ENCODE assay signal across 28 mouse cellular contexts in the genomic region with DNA sequence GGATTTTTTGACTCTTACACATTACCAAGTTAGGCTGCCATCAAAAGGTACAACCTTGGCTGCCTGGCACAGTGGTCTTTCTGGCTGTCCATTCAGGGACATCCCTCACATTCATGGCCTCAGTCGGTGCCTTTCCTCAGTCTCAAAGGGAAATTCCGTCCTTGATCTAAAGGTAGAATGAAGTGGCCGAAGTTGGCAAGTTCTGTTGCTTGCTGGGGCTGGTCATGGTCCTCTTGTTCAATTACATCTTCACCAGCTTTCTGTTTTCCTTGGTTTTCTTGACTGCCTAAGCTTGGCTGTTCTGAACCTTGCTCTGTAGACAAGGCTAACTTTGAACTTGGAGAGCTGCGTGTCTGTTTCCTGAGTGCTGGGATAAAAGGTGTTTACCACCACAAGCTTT.
"Had no signal": no experiment of that assay in that cellular context is flagged by ENCODE, and none has a peak within 500 bp of the region (broad histone marks: within the 10 kb centered on the region; RNA-seq: fewer than 3 reads in every experiment).

No protein-coding gene starts in this region.

- H3K27ac ChIP-seq: limb, embryonic 10.5 days; limb, embryonic 12.5 days; limb, embryonic 13.5 days; limb, embryonic 15.5 days; liver, embryonic 12.5 days; liver, embryonic 13.5 days; liver, embryonic 14.5 days; liver, embryonic 15.5 days; lung, embryonic 15.5 days; macrophage; midbrain, embryonic 10.5 days; midbrain, embryonic 12.5 days; midbrain, embryonic 13.5 days; midbrain, embryonic 15.5 days; neural tube, embryonic 12.5 days had no signal

- DNase-seq: left cerebral cortex, postnatal 4 days; liver; liver, embryonic 13.5 days; liver, postnatal 0 days; lung, adult 18-20 months; lung, adult 2 months; lung, embryonic 14.5 days; lung, postnatal 10 days; lung, postnatal 14 days; lung, postnatal 36 days; lung, postnatal 4 days; midbrain, embryonic 14.5 days had no signal

- H3K27me3 ChIP-seq: limb, embryonic 12.5 days; limb, embryonic 13.5 days; limb, embryonic 15.5 days; liver, embryonic 12.5 days; liver, embryonic 13.5 days; liver, embryonic 15.5 days; lung, embryonic 15.5 days; megakaryocyte, embryonic 14.5 days; midbrain, embryonic 12.5 days; midbrain, embryonic 13.5 days; midbrain, embryonic 15.5 days; neural tube, embryonic 12.5 days had no signal

- H3K4me1 ChIP-seq: limb, embryonic 10.5 days; limb, embryonic 12.5 days; limb, embryonic 13.5 days; limb, embryonic 15.5 days; lung, embryonic 15.5 days; midbrain, embryonic 10.5 days; midbrain, embryonic 12.5 days; midbrain, embryonic 13.5 days; midbrain, embryonic 15.5 days; neural tube, embryonic 12.5 days had no signal

- H3K9me3 ChIP-seq: limb, embryonic 10.5 days; limb, embryonic 12.5 days; limb, embryonic 13.5 days; limb, embryonic 15.5 days; liver, embryonic 12.5 days; liver, embryonic 13.5 days; liver, embryonic 15.5 days; lung, embryonic 15.5 days; megakaryocyte, embryonic 14.5 days; midbrain, embryonic 10.5 days; midbrain, embryonic 12.5 days; midbrain, embryonic 13.5 days; midbrain, embryonic 15.5 days; neural tube, embryonic 12.5 days had no signal

- H3K4me3 ChIP-seq: limb, embryonic 10.5 days; limb, embryonic 12.5 days; limb, embryonic 13.5 days; limb, embryonic 15.5 days; liver, embryonic 12.5 days; liver, embryonic 13.5 days; liver, embryonic 15.5 days; lung, embryonic 15.5 days; megakaryocyte, embryonic 14.5 days; midbrain, embryonic 10.5 days; midbrain, embryonic 12.5 days; midbrain, embryonic 13.5 days; midbrain, embryonic 15.5 days; myocyte; neural tube, embryonic 12.5 days had no signal
